Mouse (Mus musculus) brain, embryonic 14.5 days (tissue): ENCODE data around the gene Gtf2a2.

Experiments used
- CTCF ChIP-seq: fragments of 200-500 bp; IDR thresholded peaks from 2 replicates; pipeline ENCODE4 v1.5.1; 2012; ENCODE audit warnings: inconsistent platforms, mild to moderate bottlenecking, moderate library complexity, borderline replicate concordance; ENCODE audit not compliant: insufficient read depth, insufficient read length; ENCODE audit errors: extremely low read depth
- POLR2A ChIP-seq: fragments of 200-500 bp; IDR thresholded peaks from 2 replicates; pipeline ENCODE4 v1.6.1; 2012; ENCODE audit warnings: mild to moderate bottlenecking, inconsistent platforms, borderline replicate concordance; ENCODE audit not compliant: poor library complexity, insufficient read depth, insufficient read length, severe bottlenecking; ENCODE audit errors: extremely low read depth

DNA sequence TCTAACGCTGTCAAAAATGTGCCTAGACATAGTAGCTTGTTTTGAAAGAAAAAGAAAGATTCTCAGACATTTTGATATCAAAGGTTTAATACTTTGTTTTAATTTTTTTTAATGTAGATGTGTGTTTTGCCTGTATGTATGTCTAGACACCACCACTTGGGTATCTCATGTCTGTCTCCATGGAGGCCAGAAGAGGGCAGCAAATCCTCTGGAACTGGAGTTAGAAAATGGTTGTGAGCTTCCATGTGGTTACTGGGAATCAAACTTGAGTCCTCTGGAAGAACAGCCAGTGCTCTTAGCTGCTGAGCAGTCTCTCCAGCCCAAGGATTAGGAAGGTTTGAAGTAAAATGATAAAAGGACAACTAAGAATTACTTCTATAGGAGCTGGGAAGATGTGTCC lies 13.0 kb upstream of the Gtf2a2 start:
- TF ChIP-seq CTCF (peak; percentile 34; the same call in 1 of the 2 replicates), POLR2A (no peak)
